Mouse (Mus musculus) kidney, adult 2 months (tissue): ENCODE results near the gene Ankra2.

Experiments used
- CTCF ChIP-seq: fragments of 200-500 bp; conservative IDR thresholded peaks from 2 replicates; pipeline ENCODE4 v1.5.1; 2011; ENCODE audit warnings: low read depth, mild to moderate bottlenecking, control low read depth, low read length, moderate library complexity, mixed read lengths; ENCODE audit not compliant: insufficient read depth, insufficient read length
- POLR2A ChIP-seq: fragments of 200-500 bp; IDR thresholded peaks from one replicate; pipeline ENCODE4 v1.6.1; 2011; ENCODE audit warnings: low read depth, low read length, control low read depth

GRCm38 (mm10) chr13:98296072-98296471, 33.2 kb downstream of the Ankra2 start:
- TF ChIP-seq POLR2A (no peak), CTCF (no peak)
